Mouse (Mus musculus): Measurements from ENCODE around the gene Muc4.

GRCm38 (mm10) chr16:32710426-32711070 is 25.1 kb upstream of the Muc4 start:
- TF ChIP-seq MAX (IDR thresholded peaks at IDR 0.05; ENCODE audit: low read depth) (no peak), TCF12 (IDR thresholded peaks at IDR 0.05; ENCODE audit: insufficient read depth, poor library complexity, severe bottlenecking) (no peak), POLR2A (IDR thresholded peaks at IDR 0.05; ENCODE audit: insufficient read length, low read depth) (no peak)

Measured in myocyte (in vitro differentiated cells).